Mouse (Mus musculus) erythroblast, embryonic 14.5 days (primary cell): ENCODE measurements around the gene Pecam1.

Source experiments
- GATA1 ChIP-seq: IDR thresholded peaks from 2 replicates; pipeline ENCODE4 v1.6.1; 2012; ENCODE audit warnings: low read length, inconsistent platforms, mixed read lengths
- TAL1 ChIP-seq: IDR thresholded peaks from 3 replicates; pipeline ENCODE4 v1.6.1; 2012; ENCODE audit warnings: low read length, inconsistent platforms, mixed read lengths

DNA sequence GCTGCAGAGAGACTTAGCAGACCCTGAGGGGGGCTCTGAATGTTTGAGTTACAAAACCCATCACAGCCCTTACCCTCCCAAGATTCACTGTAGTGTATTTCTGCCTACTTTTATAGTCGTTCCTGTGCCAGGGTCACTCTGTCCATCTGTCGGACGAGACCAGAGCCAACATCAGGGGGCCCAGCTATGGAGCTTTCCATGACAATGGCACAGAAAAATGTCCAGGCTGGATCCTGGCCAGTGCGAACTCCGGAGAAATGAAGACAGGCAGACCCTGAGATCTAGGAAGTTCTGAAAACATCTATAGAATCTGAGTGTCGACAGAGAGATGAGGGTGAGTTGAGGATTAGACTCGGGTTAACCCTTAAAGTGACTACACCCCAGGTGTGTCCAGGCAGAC lies 82.1 kb downstream of the Pecam1 start:
- no peak for TF ChIP-seq GATA1
- TF ChIP-seq TAL1 = no peak
